Mouse (Mus musculus): ENCODE measurements around the gene Ppp1r36.
"Not testable (repeated sequence)": the region's sequence is repeated elsewhere in the genome, so short reads cannot be mapped to it uniquely, and the experiment has no call there.

The Ppp1r36 gene

GRCm38 (mm10) chr12:76448127-76448526 lies 30.8 kb downstream of the Ppp1r36 start:
- in situ Hi-C loops (cut with MboI, MseI): no loop called here

- in situ Hi-C loops (cut with MboI, MseI): no loop called here
Measured at GRCm38 (mm10) chr12:76452203-76452602, 34.9 kb downstream of the Ppp1r36 start.

GRCm38 (mm10) chr12:76458445-76458844 lies 41.1 kb downstream of the Ppp1r36 start:
- in situ Hi-C loops (cut with MboI, MseI): not testable (repeated sequence)

GRCm38 (mm10) chr12:76459032-76459431 lies 41.7 kb downstream of the Ppp1r36 start:
- in situ Hi-C loops (cut with MboI, MseI): no loop called here

GRCm38 (mm10) chr12:76463391-76463790 lies 46.1 kb downstream of the Ppp1r36 start:
- in situ Hi-C loops (cut with MboI, MseI): no loop called here

- in situ Hi-C loops (cut with MboI, MseI): no loop called here
Measured at GRCm38 (mm10) chr12:76464651-76465252, 47.4 kb downstream of the Ppp1r36 start.

GRCm38 (mm10) chr12:76466651-76467050 lies 49.3 kb downstream of the Ppp1r36 start:
- in situ Hi-C loops (cut with MboI, MseI): no loop called here

GRCm38 (mm10) chr12:76467256-76467655 lies 49.9 kb downstream of the Ppp1r36 start:
- in situ Hi-C loops (cut with MboI, MseI): no loop called here

GRCm38 (mm10) chr12:76472046-76472445 lies 54.7 kb downstream of the Ppp1r36 start:
- in situ Hi-C loops (cut with MboI, MseI): no loop called here

- in situ Hi-C loops (cut with MboI, MseI): no loop called here
Measured at GRCm38 (mm10) chr12:76473562-76474245, 56.4 kb downstream of the Ppp1r36 start.

GRCm38 (mm10) chr12:76474246-76474583 lies 56.9 kb downstream of the Ppp1r36 start:
- in situ Hi-C loops (cut with MboI, MseI): no loop called here

- in situ Hi-C loops (cut with MboI, MseI): no loop called here
Measured at GRCm38 (mm10) chr12:76474802-76475201, 57.5 kb downstream of the Ppp1r36 start.

GRCm38 (mm10) chr12:76476146-76476545 lies 58.8 kb downstream of the Ppp1r36 start:
- in situ Hi-C loops (cut with MboI, MseI): no loop called here

- in situ Hi-C loops (cut with MboI, MseI): no loop called here
Measured at GRCm38 (mm10) chr12:76478309-76479023, 61.1 kb downstream of the Ppp1r36 start.

GRCm38 (mm10) chr12:76479174-76479573 lies 61.8 kb downstream of the Ppp1r36 start:
- in situ Hi-C loops (cut with MboI, MseI): no loop called here

- in situ Hi-C loops (cut with MboI, MseI): no loop called here
Measured at GRCm38 (mm10) chr12:76479836-76480495, 62.6 kb downstream of the Ppp1r36 start.

- in situ Hi-C loops (cut with MboI, MseI): no loop called here
Measured at GRCm38 (mm10) chr12:76482446-76482845, 65.1 kb downstream of the Ppp1r36 start.

GRCm38 (mm10) chr12:76482948-76483347 lies 65.6 kb downstream of the Ppp1r36 start:
- in situ Hi-C loops (cut with MboI, MseI): no loop called here

GRCm38 (mm10) chr12:76484881-76485280 lies 67.5 kb downstream of the Ppp1r36 start:
- in situ Hi-C loops (cut with MboI, MseI): no loop called here

- in situ Hi-C loops (cut with MboI, MseI): no loop called here
Measured at GRCm38 (mm10) chr12:76485381-76485780, 68.0 kb downstream of the Ppp1r36 start.

GRCm38 (mm10) chr12:76486943-76487342 lies 69.6 kb downstream of the Ppp1r36 start:
- in situ Hi-C loops (cut with MboI, MseI): no loop called here

Data from T-helper 2 cell (primary cell).